ENCODE assay signal across 8 mouse cellular contexts in genomic region chr11:11873023-11873908, GRCm38 (mm10). TPM values are rescaled to one million over a fixed set of nuclear protein-coding genes. Genes with fewer than 3 reads are reported as not detected.
DNase-seq lines count a peak whose midpoint lies in the region; ATAC-seq and TF ChIP-seq lines count a peak whose summit lies in the region.

No protein-coding gene starts in this region.

- no peak for TF ChIP-seq EP300 in stomach, postnatal 0 days (optimal IDR thresholded peaks at IDR 0.05)

- no peak overlapping the region for H3K9ac ChIP-seq in embryonic facial prominence, embryonic 14.5 days (ENCODE audit: low read depth, low read length)
- peak overlapping the region; percentile 37; the same call in 1 of the 2 replicates for H3K9ac ChIP-seq in limb, embryonic 11.5 days (ENCODE audit: low read length)
- H3K9ac ChIP-seq in stomach, postnatal 0 days (ENCODE audit: low read length), result 0 out of 2 replicates have a peak overlapping the region, but pooled peaks have one; percentile 14

- H3K36me3 ChIP-seq in embryonic facial prominence, embryonic 14.5 days (ENCODE audit: control insufficient read depth, insufficient read depth, low read length), result no peaks in the 10 kb centered on the region
- no peaks in the 10 kb centered on the region for H3K36me3 ChIP-seq in limb, embryonic 11.5 days (ENCODE audit: control insufficient read depth, insufficient read depth, low read length)
- no peaks in the 10 kb centered on the region for H3K36me3 ChIP-seq in stomach, postnatal 0 days (ENCODE audit: control insufficient read depth, insufficient read depth, low read length)

- H3K27me3 ChIP-seq in embryonic facial prominence, embryonic 14.5 days (replicated peaks; ENCODE audit: control insufficient read depth, insufficient read depth, low read length), result no peaks in the 10 kb centered on the region
- no peaks in the 10 kb centered on the region for H3K27me3 ChIP-seq in limb, embryonic 11.5 days (ENCODE audit: control insufficient read depth, insufficient read depth, low read length)
- H3K27me3 ChIP-seq in stomach, postnatal 0 days (ENCODE audit: control insufficient read depth, insufficient read depth, low read length), result no peaks in the 10 kb centered on the region

- H3K27ac ChIP-seq in layer of hippocampus, adult 2 months, result peak overlapping the region; percentile 39
- peak overlapping the region; percentile 84 for H3K27ac ChIP-seq in embryonic facial prominence, embryonic 14.5 days (replicated peaks; ENCODE audit: low read depth, low read length)
- H3K27ac ChIP-seq in limb, embryonic 11.5 days (replicated peaks; ENCODE audit: low read depth, low read length), result peak overlapping the region; percentile 86
- peak overlapping the region; percentile 82 for H3K27ac ChIP-seq in stomach, postnatal 0 days (replicated peaks)

- H3K4me1 ChIP-seq in embryonic facial prominence, embryonic 14.5 days (ENCODE audit: control insufficient read depth, insufficient read depth, low read length), result peaks cover 48% of the 10 kb centered on the region
- peaks cover 21% of the 10 kb centered on the region for H3K4me1 ChIP-seq in limb, embryonic 11.5 days (ENCODE audit: control insufficient read depth, insufficient read depth, low read length)
- no peaks in the 10 kb centered on the region for H3K4me1 ChIP-seq in stomach, postnatal 0 days (replicated peaks; ENCODE audit: control insufficient read depth, insufficient read depth)

- TF ChIP-seq CTCF in layer of hippocampus, adult 2 months (conservative IDR thresholded peaks at IDR 0.05), result no peak
- no peak for TF ChIP-seq CTCF in stomach, postnatal 0 days (IDR thresholded peaks at IDR 0.05; ENCODE audit: low read depth)

- peak; percentile 86 for ATAC-seq in embryonic facial prominence, embryonic 14.5 days (ENCODE audit: low read depth)
- peak; percentile 76; the same call in 1 of the 2 replicates for ATAC-seq in limb, embryonic 11.5 days (ENCODE audit: insufficient number of reproducible peaks, low FRiP score, low TSS enrichment, low read depth)
- ATAC-seq in stomach, postnatal 0 days (ENCODE audit: low FRiP score, low TSS enrichment), result peak; percentile 64; the same call in 1 of the 2 replicates
- no peak for ATAC-seq in erythroblast, adult 5-6 weeks (replicated peaks; ENCODE audit: low FRiP score, poor library complexity, severe bottlenecking)

- no peaks in the 10 kb centered on the region for H3K9me3 ChIP-seq in embryonic facial prominence, embryonic 14.5 days (ENCODE audit: control insufficient read depth, low read length)
- H3K9me3 ChIP-seq in limb, embryonic 11.5 days (ENCODE audit: control insufficient read depth, low read length), result no peaks in the 10 kb centered on the region
- no peaks in the 10 kb centered on the region for H3K9me3 ChIP-seq in stomach, postnatal 0 days (ENCODE audit: control insufficient read depth, low read length)

- H3K4me2 ChIP-seq in embryonic facial prominence, embryonic 14.5 days (ENCODE audit: low read depth, low read length), result 0 out of 2 replicates have a peak overlapping the region, but pooled peaks have one; percentile 16
- H3K4me2 ChIP-seq in limb, embryonic 11.5 days (ENCODE audit: low read depth, severe bottlenecking), result no peak overlapping the region
- H3K4me2 ChIP-seq in stomach, postnatal 0 days (replicated peaks; ENCODE audit: low read depth), result no peak overlapping the region

- 27% methylated on average over 20 of the region's 20 CpGs for WGBS in embryonic facial prominence, embryonic 14.5 days
- 53% methylated on average over 20 of the region's 20 CpGs for WGBS in limb, embryonic 11.5 days
- 48% methylated on average over 20 of the region's 20 CpGs for WGBS in stomach, postnatal 0 days

- peak in 1 of 2 experiments; percentile 5 for DNase-seq in layer of hippocampus, adult 2 months (ENCODE audit: low spot score in 2 of 2)
- no peak for DNase-seq in layer of hippocampus, adult 9-10 months (ENCODE audit: low spot score)
- peak; percentile 95 for DNase-seq in embryonic facial prominence, embryonic 14.5 days (ENCODE audit: low spot score)
- peak; percentile 49 to 70 for DNase-seq in heart, adult 9 months (ENCODE audit: low spot score in 2 of 2)
- DNase-seq in limb, embryonic 11.5 days (ENCODE audit: low spot score), result peak; percentile 70
- no peak for DNase-seq in stomach, postnatal 0 days (ENCODE audit: low spot score)
- DNase-seq in frontal cortex, postnatal 36 days (ENCODE audit: low spot score in 2 of 2), result no peak

- no peak overlapping the region for H3K4me3 ChIP-seq in layer of hippocampus, adult 2 months
- no peak overlapping the region for H3K4me3 ChIP-seq in embryonic facial prominence, embryonic 14.5 days (ENCODE audit: low read depth, low read length)
- H3K4me3 ChIP-seq in limb, embryonic 11.5 days (ENCODE audit: low read depth, low read length), result no peak overlapping the region
- H3K4me3 ChIP-seq in stomach, postnatal 0 days (ENCODE audit: low read depth, low read length), result no peak overlapping the region

RNA-seq across cellular contexts. Expression of gene Ddc, which starts 24.7 kb away (rescaled TPM):
- total RNA-seq in layer of hippocampus, adult 2 months (2021), result 1 to 10 TPM; 8.1 to 8.9 TPM
- 32.5 and 48.4 TPM in 2 replicates for polyA plus RNA-seq in embryonic facial prominence, embryonic 14.5 days (2014; fragmentation: Nextera tagmentation; extraction: Ambion mirVana)
- 9.2 and 10.2 TPM in 2 replicates for polyA plus RNA-seq in limb, embryonic 11.5 days (2014; fragmentation: Nextera tagmentation; extraction: Ambion mirVana)
- polyA plus RNA-seq in stomach, postnatal 0 days (2015; fragmentation: Nextera tagmentation; extraction: Ambion mirVana), result 24.0 and 24.1 TPM in 2 replicates
- not detected in 2 replicates for total RNA-seq in erythroblast, adult 5-6 weeks (2015; ENCODE audit: low replicate concordance)
- total RNA-seq in erythroblast, adult 5-6 weeks (2017; ENCODE audit: low replicate concordance), result not detected in 2 replicates

Comparison
In these comparisons a context has a peak if more than half of its experiments do, and no peak if none do; other contexts are left out.
1. DNase-seq: peak in embryonic facial prominence, embryonic 14.5 days (single experiment), heart, adult 9 months (2 of 2) and limb, embryonic 11.5 days (single experiment); none in layer of hippocampus, adult 9-10 months (single experiment), stomach, postnatal 0 days (single experiment) and frontal cortex, postnatal 36 days (0 of 2).
2. Peak in every context shown above with its lines, with median percentiles within 50 percentile points of each other: H3K27ac ChIP-seq.